Mouse (Mus musculus) neural tube, embryonic 11.5 days (tissue): ENCODE measurements at regions not wholly inside any gene's neighbourhood (a gene's known extent, or its start where the extent isn't known, plus 50 kb on each side); places are given as distances from the start of the nearest gene placed in this dataset.

Source experiments
- ATAC-seq: fragments of 200-750 bp; cut with Nextera tagmentation; 2 replicates; pipeline ENCODE4 v1.8.0; 2017; ENCODE audit warnings: moderate number of reproducible peaks, mild to moderate bottlenecking, moderate TSS enrichment, moderate library complexity; ENCODE audit not compliant: insufficient read depth, low FRiP score, low TSS enrichment
- DNase-seq: peaks from one replicate; pipeline ENCODE4 v3.0.0-alpha.2; 2015; ENCODE audit warnings: low spot score
- H3K27ac ChIP-seq: fragments of 300-500 bp; sonication (generic); 2 replicates; pipeline ENCODE4 v1.5.1; 2014; ENCODE audit warnings: low read depth, mild to moderate bottlenecking, low read length
- H3K27me3 ChIP-seq: fragments of 300-500 bp; sonication (generic); 2 replicates; pipeline ENCODE4 v1.6.1; 2014; ENCODE audit warnings: mild to moderate bottlenecking, low read length, mixed read lengths; ENCODE audit not compliant: control insufficient read depth, insufficient read depth
- H3K36me3 ChIP-seq: fragments of 300-500 bp; sonication (generic); 2 replicates; pipeline ENCODE4 v1.6.1; 2014; ENCODE audit warnings: mild to moderate bottlenecking, low read length, moderate library complexity, mixed read lengths; ENCODE audit not compliant: control insufficient read depth, insufficient read depth
- H3K4me1 ChIP-seq: fragments of 300-500 bp; sonication (generic); 2 replicates; pipeline ENCODE4 v1.6.1; 2014; ENCODE audit warnings: low read length, mixed read lengths; ENCODE audit not compliant: control insufficient read depth, insufficient read depth
- H3K4me2 ChIP-seq: fragments of 300-500 bp; sonication (generic); 2 replicates; pipeline ENCODE4 v1.6.1; 2014; ENCODE audit warnings: low read depth, mild to moderate bottlenecking, moderate library complexity
- H3K4me3 ChIP-seq: fragments of 300-500 bp; sonication (generic); 2 replicates; pipeline ENCODE4 v1.5.1; 2014; ENCODE audit warnings: low read depth, low read length
- H3K9ac ChIP-seq: fragments of 300-500 bp; sonication (generic); 2 replicates; pipeline ENCODE4 v1.6.1; 2014; ENCODE audit warnings: mild to moderate bottlenecking, low read length
- H3K9me3 ChIP-seq: fragments of 300-500 bp; sonication (generic); 2 replicates; pipeline ENCODE4 v1.6.1; 2016; ENCODE audit warnings: low read length; ENCODE audit not compliant: control insufficient read depth
- WGBS: fragments of 180-500 bp; shearing (Covaris S2); extraction: QIAGEN DNeasy Blood & Tissue Kit; methylation state at CpG from one replicate; pipeline ENCODE4 v1.1.7; 2014; 5-methylcytosine and 5-hydroxymethylcytosine counted together

GRCm38 (mm10) chr10:120547164-120547563, 70.9 kb upstream of the Hmga2 start:
- H3K9me3 ChIP-seq: no peaks in the 10 kb centered on the region
- H3K9ac ChIP-seq: no peak overlapping the region
- H3K4me3 ChIP-seq: no peak overlapping the region
- H3K4me1 ChIP-seq: peaks cover 5% of the 10 kb centered on the region
- no peak overlapping the region for H3K27ac ChIP-seq
- no peaks in the 10 kb centered on the region for H3K27me3 ChIP-seq
- H3K4me2 ChIP-seq: no peak overlapping the region
- no peak for DNase-seq
- no peaks in the 10 kb centered on the region for H3K36me3 ChIP-seq
- no peak for ATAC-seq
- whole genome bisulfite sequencing: 92% methylated on average over 11 of the region's 11 CpGs

- Histone ChIP-seq H3K4me2 (no peak overlapping the region), H3K27me3 (no peaks in the 10 kb centered on the region), H3K4me3 (no peak overlapping the region), H3K27ac (no peak overlapping the region), H3K9me3 (no peaks in the 10 kb centered on the region), H3K36me3 (no peaks in the 10 kb centered on the region), H3K4me1 (no peaks in the 10 kb centered on the region), H3K9ac (no peak overlapping the region)
- DNase-seq: no peak
- no peak for ATAC-seq
- 94% methylated on average over 7 of the region's 7 CpGs for WGBS
Measured at GRCm38 (mm10) chr10:120541618-120542017, 65.3 kb upstream of the Hmga2 start.

GRCm38 (mm10) chr10:120538561-120538960, 62.3 kb upstream of the Hmga2 start:
- DNase-seq (no peak), ATAC-seq (no peak)
- WGBS: 67% methylated on average over 7 of the region's 7 CpGs
- no peaks in the 10 kb centered on the region for H3K9me3 ChIP-seq
- H3K27me3 ChIP-seq: no peaks in the 10 kb centered on the region
- H3K4me1 ChIP-seq: no peaks in the 10 kb centered on the region
- H3K4me3 ChIP-seq: no peak overlapping the region
- H3K4me2 ChIP-seq: no peak overlapping the region
- no peak overlapping the region for H3K27ac ChIP-seq
- no peak overlapping the region for H3K9ac ChIP-seq
- H3K36me3 ChIP-seq: no peaks in the 10 kb centered on the region

GRCm38 (mm10) chr10:120528406-120528805, 52.1 kb upstream of the Hmga2 start:
- no peaks in the 10 kb centered on the region for H3K4me1 ChIP-seq
- 96% methylated on average over 5 of the region's 5 CpGs for WGBS
- ATAC-seq (no peak), DNase-seq (no peak)
- no peak overlapping the region for H3K4me2 ChIP-seq
- no peaks in the 10 kb centered on the region for H3K27me3 ChIP-seq
- H3K9ac ChIP-seq: no peak overlapping the region
- no peak overlapping the region for H3K27ac ChIP-seq
- H3K4me3 ChIP-seq: no peak overlapping the region
- no peaks in the 10 kb centered on the region for H3K9me3 ChIP-seq
- no peaks in the 10 kb centered on the region for H3K36me3 ChIP-seq

DNA sequence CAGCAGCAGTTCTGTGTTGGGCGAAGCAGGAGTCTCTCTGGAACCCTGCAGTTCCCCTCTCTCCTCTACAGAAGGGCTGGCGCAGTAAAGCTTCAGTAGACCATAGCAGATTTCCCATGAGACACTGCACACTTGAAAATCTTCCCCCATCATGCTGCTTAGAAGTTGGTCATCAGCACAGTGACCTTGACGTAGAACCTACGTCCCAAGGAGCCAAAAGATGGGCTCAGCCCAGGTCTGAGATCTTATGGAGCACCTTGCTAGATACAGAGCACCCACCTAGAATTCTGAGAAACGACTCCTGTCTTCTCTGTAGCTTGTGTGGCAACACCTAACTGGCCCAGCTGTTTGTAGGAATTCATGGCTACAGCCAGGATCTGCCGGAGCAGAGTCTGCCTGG, 51.7 kb upstream of the Hmga2 start:
- H3K4me3 ChIP-seq: no peak overlapping the region
- no peaks in the 10 kb centered on the region for H3K9me3 ChIP-seq
- no peaks in the 10 kb centered on the region for H3K27me3 ChIP-seq
- 87% methylated on average over 6 of the region's 6 CpGs for WGBS
- no peaks in the 10 kb centered on the region for H3K4me1 ChIP-seq
- H3K27ac ChIP-seq: no peak overlapping the region
- ATAC-seq (no peak), DNase-seq (no peak)
- no peak overlapping the region for H3K9ac ChIP-seq
- H3K4me2 ChIP-seq: no peak overlapping the region
- H3K36me3 ChIP-seq: no peaks in the 10 kb centered on the region

GRCm38 (mm10) chr10:120526991-120527390, 50.7 kb upstream of the Hmga2 start:
- 88% methylated on average over 6 of the region's 6 CpGs for WGBS
- Histone ChIP-seq H3K4me1 (no peaks in the 10 kb centered on the region), H3K9me3 (no peaks in the 10 kb centered on the region), H3K27me3 (no peaks in the 10 kb centered on the region), H3K36me3 (no peaks in the 10 kb centered on the region), H3K4me3 (no peak overlapping the region), H3K9ac (no peak overlapping the region), H3K4me2 (no peak overlapping the region), H3K27ac (no peak overlapping the region)
- ATAC-seq (no peak), DNase-seq (no peak)
